Mouse (Mus musculus) CH12.LX (cell line): ENCODE results near the gene Hamp2.

Experiments
- CTCF ChIP-seq, 2 experiments: IDR thresholded peaks in 1 of 2; conservative IDR thresholded peaks in 1 of 2; 2 replicates each; pipeline ENCODE4 v1.5.1; 2011 to 2012; ENCODE audit warnings: low read depth in 2 of 2, low read length in 2 of 2, improper control_type of control experiment in 1 of 2, inconsistent platforms in 1 of 2, mild to moderate bottlenecking in 1 of 2, moderate library complexity in 1 of 2
- E2F4 ChIP-seq: IDR thresholded peaks from 2 replicates; pipeline ENCODE4 v1.6.1; 2011; ENCODE audit warnings: low read depth, low read length, improper control_type of control experiment; ENCODE audit not compliant: insufficient replicate concordance
- ETS1 ChIP-seq: conservative IDR thresholded peaks from 2 replicates; pipeline ENCODE4 v1.6.1; 2012; ENCODE audit warnings: low read depth, mild to moderate bottlenecking, inconsistent platforms, low read length, improper control_type of control experiment, moderate library complexity
- MYC ChIP-seq: IDR thresholded peaks from 2 replicates; pipeline ENCODE4 v1.6.1; 2011; ENCODE audit warnings: low read depth, mild to moderate bottlenecking, improper control_type of control experiment, low read length
- POLR2A ChIP-seq: IDR thresholded peaks from 2 replicates; pipeline ENCODE4 v1.6.1; 2011; ENCODE audit warnings: low read depth, mild to moderate bottlenecking, improper control_type of control experiment, low read length
- USF1 ChIP-seq: IDR thresholded peaks from 2 replicates; pipeline ENCODE4 v1.6.1; 2014; ENCODE audit warnings: low read depth, mild to moderate bottlenecking, inconsistent platforms, low read length, improper control_type of control experiment
- ZC3H11A ChIP-seq: IDR thresholded peaks from 2 replicates; pipeline ENCODE4 v1.6.1; 2012; ENCODE audit warnings: low read depth, mild to moderate bottlenecking, inconsistent platforms, low read length, improper control_type of control experiment

DNA sequence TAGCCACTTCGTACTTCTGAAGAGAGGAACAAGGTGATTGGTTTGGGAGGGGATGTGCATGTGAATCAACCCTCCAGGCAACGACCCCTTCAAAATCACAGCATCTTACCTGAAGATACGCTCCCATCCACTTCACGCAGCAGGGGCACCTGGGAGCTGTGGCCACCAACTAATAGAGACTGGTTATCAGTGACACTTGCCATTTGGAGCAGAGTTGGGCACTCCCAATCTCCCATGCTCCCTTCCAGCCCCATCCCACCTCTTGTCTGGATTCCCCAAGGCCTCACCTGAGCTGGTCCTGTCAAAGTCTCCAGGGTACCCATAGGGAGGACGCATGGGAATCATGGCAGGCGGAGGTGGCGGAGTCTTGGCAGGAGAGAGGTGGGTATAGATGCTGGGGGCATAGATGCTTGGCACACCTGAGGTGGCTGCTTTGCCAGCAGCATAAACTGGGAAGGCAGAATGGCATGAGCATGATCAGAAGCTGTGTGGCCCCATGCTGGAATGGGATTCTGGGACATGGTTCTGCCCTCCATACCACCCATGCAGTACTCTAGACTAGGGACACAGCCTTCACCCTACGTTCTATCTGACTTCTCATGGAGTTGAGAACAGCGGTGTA lies 34.5 kb upstream of the Hamp2 start:
- TF ChIP-seq POLR2A (no peak; the same call in 1 of the 2 replicates), CTCF (conservative IDR thresholded peaks at IDR 0.05 in 1 of 2, IDR thresholded peaks at IDR 0.05 in 1 of 2; ENCODE audit: low read depth in 2 of 2, low read length in 2 of 2) (no peak), MYC (no peak), E2F4 (no peak), USF1 (no peak), ZC3H11A (no peak), ETS1 (no peak)
